Mouse (Mus musculus): ENCODE results near the gene Hist1h2ag.

DNA sequence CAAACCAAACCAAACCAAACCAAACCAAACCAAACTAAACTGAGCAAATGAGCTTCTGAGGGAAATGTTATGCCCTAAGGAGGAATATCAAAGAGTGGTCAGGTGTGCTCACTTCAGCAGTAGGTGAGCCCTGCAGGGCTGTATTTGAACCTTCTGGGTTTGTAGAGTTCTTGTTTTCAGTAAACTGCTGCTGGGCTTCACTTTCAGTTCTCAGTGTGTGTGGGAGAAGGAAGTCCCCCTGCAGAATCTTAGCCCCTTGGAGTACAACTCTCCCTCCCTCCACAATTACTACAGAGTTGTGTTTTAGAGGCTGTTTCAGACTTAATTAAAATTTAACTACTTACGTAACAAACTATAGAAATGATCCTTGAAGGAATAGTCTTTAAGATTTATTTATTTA, 11.0 kb upstream of the Hist1h2ag start:
- TF ChIP-seq CTCF (conservative IDR thresholded peaks at IDR 0.05; ENCODE audit: insufficient read depth, insufficient read length, low read depth, low read length) (no peak), POLR2A (IDR thresholded peaks at IDR 0.05; ENCODE audit: low read depth, low read length) (no peak)

Measured in kidney, adult 2 months (tissue).